Mouse (Mus musculus): Measurements from ENCODE around the gene Gm6465. TPM values are rescaled to one million over a fixed set of nuclear protein-coding genes. Genes with fewer than 3 reads are reported as not detected.

Gene Gm6465
- polyA plus RNA-seq (2012; rRNA removed): not detected in 2 replicates

DNA sequence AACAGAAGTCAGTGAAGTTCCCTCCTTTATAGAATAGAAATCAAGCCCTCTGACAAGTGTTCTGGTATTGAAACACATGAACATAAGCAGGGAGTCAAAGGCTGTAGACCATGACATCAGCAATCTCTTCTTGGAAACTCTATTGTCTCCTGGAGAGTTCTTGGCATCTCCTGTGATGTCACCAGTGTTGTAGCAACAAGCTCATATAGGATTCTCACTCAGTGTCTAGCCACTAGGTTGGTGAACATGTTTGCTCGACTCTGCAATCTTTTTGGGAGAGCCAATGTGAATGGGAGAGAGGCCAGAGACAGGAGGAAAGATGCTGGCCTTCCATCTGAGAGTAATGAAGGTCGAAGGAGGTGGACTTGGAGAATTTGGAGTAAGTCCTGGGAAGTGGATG is at the start of gene Gm6465:
Gene Gm6465, plus strand, starts transcription at position 301 of the 400 bp plus-strand sequence.

Other genes starting within 250 kb of the Gm6465 start
- gene Gm8922, start 163.6 kb upstream of the Gm6465 start, polyA plus RNA-seq (2012; rRNA removed): not detected in 2 replicates
- gene Gm8926, start 75.0 kb upstream of the Gm6465 start, polyA plus RNA-seq (2012; rRNA removed): not detected in 2 replicates
- gene 4933402N22Rik, start 72.5 kb downstream of the Gm6465 start, polyA plus RNA-seq (2012; rRNA removed): not detected in 2 replicates

Measured in colon, adult 2 months (tissue).